Mouse (Mus musculus) heart, postnatal 25 days (tissue): ENCODE data around the gene Plcl1. TPM values are rescaled to one million over a fixed set of nuclear protein-coding genes. Genes with fewer than 3 reads are reported as not detected.

Experiments
- DNase-seq: peaks from one replicate; pipeline ENCODE4 v3.0.0; 2022; ENCODE audit warnings: low spot score
- intact Hi-C: fragments of 180-260 bp; cut with DNase I; formaldehyde crosslinking; loops from one replicate; pipeline ENCODE4 v1.15.1; 2025
- total RNA-seq, 2 experiments: library from RNA; stranded (reverse); gene quantifications; 2 replicates each; pipeline ENCODE4 v1.2.3; 2021

The Plcl1 gene
- total RNA-seq, 2 experiments from 2014 or later: 3.8 to 6.1 TPM

DNA sequence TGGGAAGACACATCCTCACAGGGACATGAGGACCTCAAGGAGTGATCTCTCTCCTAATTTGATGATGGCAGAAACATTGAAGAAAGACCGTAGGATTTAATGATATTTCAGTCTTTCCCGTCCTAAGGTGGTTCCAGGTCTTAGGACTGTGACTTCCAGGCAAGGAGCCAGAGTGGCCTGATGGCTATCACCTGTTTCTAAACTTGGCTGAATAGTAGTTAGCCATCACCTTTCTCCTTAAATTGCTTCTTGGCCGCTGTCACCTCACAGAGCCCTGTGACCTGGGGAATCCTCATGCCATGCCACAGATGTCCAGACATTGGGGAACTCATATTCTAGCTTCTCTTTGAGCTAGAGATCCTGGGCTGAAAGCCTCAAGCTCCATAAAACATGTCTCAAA lies 277.0 kb downstream of the Plcl1 start:
- no peak for DNase-seq

GRCm38 (mm10) chr1:55686261-55686660 lies 280.5 kb downstream of the Plcl1 start:
- intact Hi-C loops: no loop called here
- DNase-seq: no peak

More for the DNA sequence above, 277.0 kb downstream of the Plcl1 start:
- intact Hi-C loops: no loop called here

- intact Hi-C loops: no loop called here
- DNase-seq: no peak
Measured at GRCm38 (mm10) chr1:55693636-55694220, 288.0 kb downstream of the Plcl1 start.

- intact Hi-C loops: no loop called here
- no peak for DNase-seq
Measured at GRCm38 (mm10) chr1:55696206-55696605, 290.5 kb downstream of the Plcl1 start.

DNA sequence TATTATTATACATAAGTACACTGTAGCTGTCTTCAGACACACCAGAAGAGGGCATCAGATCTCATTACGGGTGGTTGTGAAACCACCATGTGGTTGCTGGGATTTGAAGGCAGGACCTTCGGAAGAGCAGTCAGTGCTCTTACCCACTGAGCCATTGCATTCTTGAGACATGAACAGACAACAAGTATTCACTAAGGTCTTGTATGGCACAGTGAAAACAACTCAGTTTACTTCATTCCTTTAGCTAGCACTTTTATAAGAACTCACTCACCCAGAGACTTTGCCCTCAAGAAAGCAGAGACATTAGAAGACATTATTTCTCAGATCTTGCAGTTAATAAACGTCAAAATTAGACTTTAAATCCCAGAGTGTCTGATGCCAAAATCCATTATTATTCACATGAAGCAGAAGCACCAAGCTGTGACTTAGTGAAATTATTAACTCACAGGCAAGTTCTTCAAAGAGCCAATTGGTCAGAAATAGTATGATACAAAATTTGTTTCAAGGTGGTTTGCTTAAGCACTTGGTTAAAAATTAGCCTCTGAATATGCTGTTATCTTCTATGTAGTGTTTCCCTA lies 293.8 kb downstream of the Plcl1 start:
- intact Hi-C loops: no loop called here
- DNase-seq: no peak

DNA sequence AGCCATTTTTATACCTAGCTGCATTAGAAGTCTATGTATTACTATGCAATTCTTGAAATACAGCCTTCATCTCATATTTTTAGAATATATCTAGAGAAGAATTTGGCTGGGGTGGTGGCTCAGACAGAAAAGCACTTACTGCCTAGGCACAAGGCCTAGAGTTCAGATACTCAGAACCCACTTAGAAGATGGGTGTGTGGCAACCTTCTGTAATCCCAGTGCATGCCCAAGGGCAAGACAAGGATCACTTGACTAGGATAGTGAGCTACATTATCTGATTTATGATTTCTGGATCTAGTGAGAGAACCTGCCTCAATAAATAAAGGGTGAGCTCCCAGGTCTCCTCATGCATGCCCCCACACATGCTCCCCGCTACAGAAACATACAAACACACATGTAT lies 294.3 kb downstream of the Plcl1 start:
- DNase-seq: no peak
- intact Hi-C loops: no loop called here

- intact Hi-C loops: no loop called here
- DNase-seq: no peak
Measured at GRCm38 (mm10) chr1:55700726-55701125, 295.0 kb downstream of the Plcl1 start.

- intact Hi-C loops: no loop called here
- DNase-seq: no peak
Measured at GRCm38 (mm10) chr1:55701601-55702000, 295.9 kb downstream of the Plcl1 start.

DNA sequence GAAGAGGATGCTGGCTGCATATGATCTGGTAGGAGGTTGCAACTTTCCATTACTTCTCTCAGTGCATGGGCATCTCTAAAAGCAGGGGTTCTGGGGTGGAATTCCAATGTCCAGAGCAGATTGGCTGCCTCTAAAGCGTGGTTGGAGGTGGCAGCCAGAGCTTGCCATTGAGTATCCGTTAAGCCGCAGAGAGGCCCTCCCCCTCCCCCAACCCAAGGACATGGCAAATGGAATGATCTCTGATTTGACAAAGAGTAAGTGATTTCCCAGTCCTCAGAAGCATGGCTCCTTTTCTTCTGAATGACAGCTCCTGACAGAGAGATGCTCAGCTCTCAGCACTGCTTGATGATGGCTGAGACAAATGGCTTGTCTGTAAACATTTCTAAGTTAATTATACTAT lies 296.4 kb downstream of the Plcl1 start:
- intact Hi-C loops: no loop called here
- no peak for DNase-seq

- intact Hi-C loops: no loop called here
- DNase-seq: no peak
Measured at GRCm38 (mm10) chr1:55704707-55705106, 299.0 kb downstream of the Plcl1 start.

DNA sequence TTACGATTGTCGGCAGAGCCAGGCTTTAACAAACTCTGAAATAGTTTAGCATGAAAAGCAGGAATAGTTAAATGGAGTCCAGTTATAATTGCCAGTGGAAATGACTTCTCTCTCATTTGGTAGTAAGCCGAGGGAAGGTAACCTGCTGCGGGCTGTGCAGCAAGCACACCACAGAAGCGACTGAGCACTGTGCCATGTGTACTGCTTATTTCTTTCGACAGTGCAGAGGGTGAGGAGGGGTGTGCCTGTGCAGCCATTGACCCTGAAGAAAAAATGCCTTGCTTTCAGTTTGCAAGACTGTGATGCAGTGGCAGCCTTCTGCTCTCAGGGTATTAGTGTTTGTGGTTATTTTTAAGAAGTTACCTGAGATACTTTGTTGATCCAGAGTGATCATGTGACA lies 299.5 kb downstream of the Plcl1 start:
- intact Hi-C loops: no loop called here
- DNase-seq: no peak

GRCm38 (mm10) chr1:55705756-55706155 lies 300.0 kb downstream of the Plcl1 start:
- intact Hi-C loops: no loop called here
- DNase-seq: no peak

GRCm38 (mm10) chr1:55706933-55707332 lies 301.2 kb downstream of the Plcl1 start:
- intact Hi-C loops: no loop called here
- DNase-seq: no peak

GRCm38 (mm10) chr1:55717283-55717803 lies 311.6 kb downstream of the Plcl1 start:
- no peak for DNase-seq
- intact Hi-C loops: no loop called here

GRCm38 (mm10) chr1:55725428-55725827 lies 319.7 kb downstream of the Plcl1 start:
- DNase-seq: no peak
- intact Hi-C loops: no loop called here

DNA sequence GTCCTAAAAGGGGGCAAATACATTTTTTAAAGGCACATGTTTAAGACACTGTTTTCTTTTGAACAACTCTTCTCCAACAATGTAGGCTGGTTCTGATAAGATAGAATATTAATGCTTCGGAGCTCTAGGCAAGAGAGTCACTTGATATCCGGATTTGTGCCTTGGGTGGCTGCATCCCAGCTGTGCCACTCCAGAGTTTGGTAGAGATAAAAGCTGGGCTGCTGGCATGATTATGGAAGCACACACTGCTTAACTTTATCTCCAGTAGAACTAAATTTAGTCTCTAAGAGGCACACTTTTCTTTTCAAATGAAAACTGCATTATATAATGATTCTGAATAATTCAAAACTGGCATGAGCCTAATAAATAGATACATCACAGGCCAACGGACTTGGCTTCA lies 323.6 kb downstream of the Plcl1 start:
- no peak for DNase-seq
- intact Hi-C loops: no loop called here

DNA sequence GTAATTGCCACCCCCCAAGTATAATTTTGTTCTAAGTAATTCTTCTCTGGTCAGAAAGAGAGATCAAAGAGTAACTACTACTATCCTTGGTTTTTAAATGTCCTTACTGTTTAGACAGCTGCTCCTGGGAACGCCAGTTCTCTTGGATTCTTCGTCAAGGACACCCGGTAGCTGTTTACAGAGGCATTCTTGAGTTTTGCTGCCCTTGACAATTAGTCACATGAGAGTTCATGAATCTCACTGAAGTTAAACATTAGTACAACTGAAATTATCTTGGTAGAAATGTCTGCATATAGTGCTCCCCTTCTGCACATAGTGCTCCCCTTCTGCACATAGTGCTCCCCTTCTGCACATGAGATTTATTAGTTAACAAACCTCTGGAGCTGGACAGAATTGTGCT lies 327.2 kb downstream of the Plcl1 start:
- intact Hi-C loops: loop anchor here (10.0 kb wide), 1 partner anchor 148 kb away; no protein-coding TSS in a partner anchor
- no peak for DNase-seq

DNA sequence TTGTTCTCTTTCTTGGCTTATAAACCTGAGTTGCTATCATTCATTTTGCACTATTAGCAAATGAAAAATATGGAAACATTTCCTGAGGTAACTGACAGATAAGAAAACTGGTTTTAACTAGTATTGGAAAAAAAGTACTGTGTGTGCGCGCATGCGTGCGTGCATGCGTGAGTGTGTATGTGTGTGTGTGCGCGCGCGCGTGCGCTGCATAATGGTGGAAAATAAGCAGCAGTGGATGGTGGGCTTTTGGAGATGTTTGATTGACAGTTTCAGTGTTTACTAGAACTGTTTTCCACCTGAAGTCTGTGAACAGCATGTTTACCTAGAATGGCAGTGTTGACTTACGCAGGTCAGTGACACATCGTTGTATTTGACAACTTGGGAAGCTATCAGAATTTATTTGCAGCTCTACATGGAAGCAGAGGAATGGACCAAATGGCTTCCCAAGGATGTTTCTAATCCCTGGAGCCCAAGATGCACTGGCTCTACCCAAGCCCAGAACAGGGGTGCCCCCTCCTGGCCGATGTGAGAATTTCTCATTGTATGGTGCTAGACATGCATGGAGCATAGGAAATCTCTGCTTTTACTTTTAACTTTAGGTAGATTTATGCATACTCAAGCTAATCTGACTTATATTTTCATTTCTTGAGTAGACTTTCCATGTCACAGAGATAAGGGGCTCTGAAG lies 330.5 kb downstream of the Plcl1 start:
- intact Hi-C loops: loop anchor here (1.0 to 10.0 kb wide), 5 partner anchors 101 to 495 kb away; partner anchors contain the start of gene Plcl1
- peak; percentile 30 for DNase-seq

DNA sequence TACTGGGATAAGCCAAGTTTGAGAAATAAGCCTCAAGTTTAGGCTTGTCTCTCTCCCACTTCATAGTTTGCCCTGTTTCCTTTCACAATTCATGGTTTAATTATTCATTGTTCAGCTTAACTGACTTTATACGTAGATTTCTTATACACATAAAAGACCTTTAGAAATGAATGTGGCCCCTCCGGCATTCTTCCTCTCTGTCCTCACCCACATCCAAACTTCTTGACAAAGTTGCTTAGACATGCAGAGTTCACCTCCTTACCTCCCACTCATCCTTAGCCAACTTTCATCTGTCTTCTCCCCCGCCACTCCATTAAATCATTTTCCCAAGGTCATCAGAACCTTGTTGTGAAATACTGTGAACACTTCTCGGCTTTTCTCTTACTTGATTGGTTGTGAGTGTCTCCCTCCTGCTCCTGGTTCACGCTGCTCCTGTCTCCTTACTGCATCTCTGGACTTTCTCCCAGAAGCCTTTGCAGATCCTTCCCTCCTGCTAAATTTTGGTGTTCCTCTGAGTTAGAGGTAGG lies 331.1 kb downstream of the Plcl1 start:
- no peak for DNase-seq
- intact Hi-C loops: loop anchor here (1.0 to 10.0 kb wide), 5 partner anchors 100 to 496 kb away; partner anchors contain the start of gene Plcl1

- DNase-seq: no peak
Measured at GRCm38 (mm10) chr1:55738746-55739365, 333.1 kb downstream of the Plcl1 start.

More at GRCm38 (mm10) chr1:55738746-55739365, 333.1 kb downstream of the Plcl1 start:
- intact Hi-C loops: loop anchor here (5.0 to 10.0 kb wide), 2 partner anchors 98 to 154 kb away; no protein-coding TSS in a partner anchor
